Mouse (Mus musculus): ENCODE data around the gene Enah. TPM values are rescaled to one million over a fixed set of nuclear protein-coding genes. Genes with fewer than 3 reads are reported as not detected.

The Enah gene
- total RNA-seq, 2 experiments from 2014 or later = 57.5 to 119 TPM

DNA sequence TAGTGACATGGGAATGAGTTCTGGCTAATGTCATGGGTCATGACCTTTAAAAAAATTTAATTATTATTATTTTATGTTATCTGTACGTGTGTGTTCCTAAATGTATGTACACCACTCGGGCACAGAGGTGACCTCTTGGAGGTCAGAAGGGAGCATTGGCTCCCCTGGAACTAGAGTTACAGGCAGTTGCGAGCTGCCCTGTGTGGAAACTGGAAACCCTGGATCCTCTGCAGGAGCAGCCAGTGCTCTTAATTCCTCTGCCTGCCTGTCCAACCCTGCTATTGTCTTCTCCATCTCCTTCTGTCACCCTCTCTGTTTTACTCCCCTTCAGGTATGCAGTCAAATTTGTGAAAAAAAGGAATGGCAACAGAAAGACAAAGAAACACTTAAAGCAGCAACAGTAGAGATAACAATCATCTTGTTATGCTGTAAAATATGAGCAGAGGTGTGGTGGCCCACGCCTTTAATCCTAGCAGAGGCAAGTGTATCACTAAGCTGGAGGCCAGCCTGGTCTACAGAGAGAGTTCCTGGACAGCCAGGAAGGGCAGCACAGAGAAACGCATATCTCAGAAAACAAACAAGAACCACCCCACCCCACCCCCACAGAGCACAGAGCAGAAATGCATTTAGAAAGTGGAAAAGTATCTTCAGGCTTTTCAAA lies 10.3 kb upstream of the Enah start:
- intact Hi-C loops (cut with DNase I; ENCODE audit: low total_unique reads) = no loop called here
- DNase-seq = no peak

DNA sequence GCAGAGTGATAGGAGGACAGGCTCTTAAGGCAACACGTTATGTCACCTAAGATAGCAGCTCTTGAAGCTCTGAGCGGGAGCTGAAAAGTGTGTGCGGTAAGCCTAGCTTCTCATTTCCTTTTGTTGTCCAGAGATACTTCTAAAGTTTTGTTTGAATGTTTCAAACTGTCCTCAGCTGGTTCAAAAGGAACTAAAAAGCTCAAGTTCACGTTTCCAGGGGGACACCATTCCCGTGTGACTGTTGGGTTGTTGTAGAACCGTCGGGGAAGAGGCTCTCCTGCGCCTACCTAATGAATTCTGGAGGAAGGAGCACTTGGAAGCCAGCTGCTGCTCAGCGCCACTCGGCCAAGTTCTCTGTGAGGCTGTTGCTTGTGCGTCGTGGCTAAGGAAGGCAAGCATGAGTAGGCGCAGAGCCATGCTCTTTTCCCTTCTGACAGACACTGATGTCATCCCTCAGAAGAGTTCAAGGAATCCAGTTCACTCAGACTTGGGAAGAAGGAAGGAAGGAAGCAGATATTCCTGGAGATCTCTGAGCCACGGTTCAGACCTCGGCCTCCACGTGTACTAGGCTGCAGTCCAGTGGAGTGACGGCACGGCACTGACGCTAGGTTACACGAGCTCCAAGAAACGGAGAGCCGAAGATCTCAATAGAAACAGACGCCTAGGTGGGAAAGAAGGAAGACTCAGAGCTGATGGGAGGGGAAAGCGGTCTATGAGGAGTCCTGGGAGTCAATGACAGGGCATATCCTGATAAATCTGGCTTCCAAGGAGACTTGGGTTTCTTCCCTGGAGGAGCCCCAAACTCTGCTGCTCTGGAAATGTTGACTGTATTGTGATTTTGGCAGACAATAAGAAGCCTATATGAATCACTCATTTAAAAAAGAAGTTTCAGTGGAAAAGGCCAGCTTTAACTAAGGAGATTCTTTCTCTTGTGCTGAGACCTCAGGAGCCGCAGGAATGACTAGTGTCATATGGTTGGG lies 8.7 kb upstream of the Enah start:
- peak; percentile 58 for DNase-seq
- intact Hi-C loops (cut with DNase I; ENCODE audit: low total_unique reads) = no loop called here

DNA sequence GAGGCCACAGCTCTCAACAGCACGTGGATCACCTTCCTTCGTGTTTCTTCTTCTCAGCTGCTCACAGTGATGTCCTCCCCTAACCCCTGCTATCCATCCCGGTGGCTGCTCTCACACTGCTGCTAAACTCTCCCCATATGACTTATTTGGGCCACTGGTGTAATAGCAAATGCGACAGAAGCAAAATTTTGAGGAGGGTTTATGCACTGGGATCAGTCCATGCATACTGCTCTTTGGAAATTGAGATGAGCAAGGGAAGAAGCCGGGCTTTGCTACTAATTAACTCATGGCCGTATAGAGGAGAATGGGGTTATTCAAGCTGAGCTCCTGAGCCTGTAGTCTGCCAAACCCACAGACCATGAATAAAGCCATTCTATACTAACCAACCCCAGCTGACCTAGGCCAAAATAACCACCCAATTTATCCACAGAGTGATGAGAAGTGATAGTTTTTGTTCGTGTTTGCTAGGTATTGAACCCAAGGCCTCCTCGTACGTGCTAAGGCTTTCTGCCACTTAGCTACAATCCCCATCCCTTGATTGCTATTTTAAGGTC lies 7.7 kb upstream of the Enah start:
- no peak for DNase-seq
- intact Hi-C loops (cut with DNase I; ENCODE audit: low total_unique reads) = no loop called here

DNA sequence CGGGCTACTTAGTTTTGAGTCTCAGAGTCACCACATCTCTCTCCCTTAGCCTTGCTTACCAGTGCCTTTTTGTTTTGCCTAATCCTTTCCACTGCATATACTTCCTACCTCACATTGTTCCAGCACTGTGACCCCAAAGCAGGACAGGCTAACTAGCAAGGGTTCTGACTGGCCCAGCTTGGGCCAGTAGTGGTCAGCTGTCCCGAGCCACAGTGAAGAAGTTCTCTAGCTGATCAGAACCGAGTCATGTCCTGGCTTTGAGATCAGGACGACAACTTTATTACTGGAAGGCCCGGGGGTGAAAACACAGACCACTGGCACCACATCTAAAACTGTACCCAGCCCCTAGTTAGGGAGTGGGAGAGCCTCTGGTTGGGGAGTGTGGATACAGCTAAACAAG lies 7.0 kb upstream of the Enah start:
- no peak for DNase-seq
- intact Hi-C loops (cut with DNase I; ENCODE audit: low total_unique reads) = no loop called here

DNA sequence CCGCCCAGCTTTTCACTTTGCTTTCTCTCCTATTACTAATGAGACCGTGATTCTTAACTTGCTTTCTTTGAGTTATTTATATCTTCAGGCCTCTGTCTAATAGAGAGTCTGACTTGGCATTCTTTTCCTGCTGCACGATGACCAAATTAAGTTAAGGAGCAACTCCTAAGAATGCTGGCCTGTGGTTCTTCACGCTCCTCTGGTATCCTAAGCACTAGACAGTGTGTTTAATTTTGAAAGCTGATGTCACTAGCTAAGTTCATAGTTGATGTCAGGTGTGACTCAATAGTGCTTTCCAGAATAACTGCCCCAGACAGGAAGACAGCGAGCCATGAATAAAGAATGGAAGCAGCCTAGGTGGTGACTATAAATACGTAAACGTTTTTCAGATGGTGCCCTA lies 6.3 kb upstream of the Enah start:
- intact Hi-C loops (cut with DNase I; ENCODE audit: low total_unique reads) = no loop called here
- no peak for DNase-seq

DNA sequence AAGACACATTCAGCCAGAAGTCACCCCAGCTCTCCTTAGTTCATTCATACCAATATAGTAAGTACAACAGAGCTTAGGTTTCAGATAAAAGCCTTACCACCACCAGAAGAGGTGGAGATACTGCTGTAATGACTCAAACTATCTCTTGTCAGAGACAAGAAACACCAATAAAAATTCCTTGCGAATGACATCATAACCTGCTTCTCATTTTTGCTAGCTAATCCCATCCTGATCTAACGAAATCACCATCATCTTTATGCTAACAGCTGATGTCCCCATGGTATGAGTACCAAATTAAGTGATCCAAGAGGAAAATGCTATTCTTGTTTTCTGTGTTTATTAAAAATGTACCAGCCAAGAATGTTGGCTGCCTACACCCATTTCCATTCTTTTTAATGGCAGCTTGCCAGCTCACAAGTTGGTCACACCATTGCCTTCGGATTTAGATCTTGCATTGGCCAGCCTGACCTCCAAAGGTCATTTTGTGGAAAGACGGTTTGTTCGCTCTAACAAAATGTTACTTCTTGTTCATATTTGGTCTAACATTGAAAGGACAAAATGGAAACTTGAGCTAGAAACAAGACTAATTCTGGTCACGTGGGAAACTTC lies 2.0 kb upstream of the Enah start:
- intact Hi-C loops (cut with DNase I; ENCODE audit: low total_unique reads) = no loop called here
- no peak for DNase-seq

DNA sequence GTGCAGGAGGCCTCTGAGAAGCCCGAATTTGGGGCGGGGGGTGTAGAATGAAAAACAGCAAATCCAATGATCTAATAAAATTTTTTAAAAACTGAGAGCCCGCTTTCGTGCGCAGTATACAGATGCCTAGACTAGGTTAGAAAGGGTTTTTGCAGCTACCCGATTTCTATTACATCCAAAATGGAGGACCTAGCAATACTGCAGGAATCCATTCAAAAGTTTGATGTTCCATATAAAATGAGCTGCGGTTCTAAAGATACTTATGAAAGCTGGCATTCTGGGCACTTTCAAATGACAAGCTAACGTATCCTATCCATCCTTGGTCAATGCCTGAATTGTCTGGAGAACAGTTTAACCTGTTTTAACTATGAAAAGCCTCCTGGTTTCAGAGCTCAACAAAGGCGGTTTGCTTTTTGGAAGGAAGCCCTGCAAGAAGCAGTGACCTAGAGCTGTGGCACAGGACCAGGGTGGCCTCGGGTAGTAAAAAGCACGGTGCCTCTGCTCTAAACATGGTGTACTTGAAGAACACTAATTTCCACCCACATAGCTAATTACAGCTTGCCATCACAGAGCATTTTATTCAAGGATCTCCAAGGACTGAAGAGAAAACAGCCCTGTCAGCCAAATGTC lies 1.2 kb upstream of the Enah start:
- intact Hi-C loops (cut with DNase I; ENCODE audit: low total_unique reads) = no loop called here
- DNase-seq = no peak

DNA sequence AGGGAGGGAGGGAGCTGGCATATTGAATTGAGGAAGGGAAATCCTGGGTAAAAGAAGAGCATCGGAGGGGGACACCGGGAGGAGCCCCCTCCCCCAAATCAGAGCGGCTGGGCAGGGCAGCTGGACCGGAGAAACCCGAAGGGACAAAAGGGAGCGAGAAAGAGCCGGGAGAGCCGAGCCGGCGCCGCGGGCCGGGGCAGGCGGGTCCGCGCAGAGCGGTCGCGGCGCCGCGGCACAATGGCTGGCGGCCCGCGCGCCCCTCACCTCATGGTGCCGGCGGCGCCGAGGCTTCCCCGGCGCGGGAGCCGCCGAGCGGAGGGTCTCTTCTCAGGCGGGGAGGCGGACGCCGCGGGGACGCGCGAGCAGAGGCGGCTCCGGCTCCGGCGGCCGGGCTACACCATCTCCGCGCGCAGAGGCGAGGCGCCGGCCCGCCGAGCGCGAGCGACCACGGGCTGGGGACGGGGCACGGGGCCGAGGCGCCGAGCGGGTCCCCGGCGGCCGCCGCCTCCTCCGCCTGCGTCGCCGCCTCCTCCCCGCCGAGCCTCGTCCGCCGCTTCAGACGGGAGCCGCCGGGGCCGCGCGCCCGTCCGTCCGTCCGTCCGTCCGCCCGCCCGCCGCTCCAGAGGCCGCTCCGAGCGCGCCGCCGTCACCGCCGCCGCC lies 394 bp downstream of the Enah start:
- peak; percentile 22 for DNase-seq
- intact Hi-C loops (cut with DNase I; ENCODE audit: low total_unique reads) = loop anchor here (5.0 kb wide), 1 partner anchor 93 kb away; no protein-coding TSS in a partner anchor

DNA sequence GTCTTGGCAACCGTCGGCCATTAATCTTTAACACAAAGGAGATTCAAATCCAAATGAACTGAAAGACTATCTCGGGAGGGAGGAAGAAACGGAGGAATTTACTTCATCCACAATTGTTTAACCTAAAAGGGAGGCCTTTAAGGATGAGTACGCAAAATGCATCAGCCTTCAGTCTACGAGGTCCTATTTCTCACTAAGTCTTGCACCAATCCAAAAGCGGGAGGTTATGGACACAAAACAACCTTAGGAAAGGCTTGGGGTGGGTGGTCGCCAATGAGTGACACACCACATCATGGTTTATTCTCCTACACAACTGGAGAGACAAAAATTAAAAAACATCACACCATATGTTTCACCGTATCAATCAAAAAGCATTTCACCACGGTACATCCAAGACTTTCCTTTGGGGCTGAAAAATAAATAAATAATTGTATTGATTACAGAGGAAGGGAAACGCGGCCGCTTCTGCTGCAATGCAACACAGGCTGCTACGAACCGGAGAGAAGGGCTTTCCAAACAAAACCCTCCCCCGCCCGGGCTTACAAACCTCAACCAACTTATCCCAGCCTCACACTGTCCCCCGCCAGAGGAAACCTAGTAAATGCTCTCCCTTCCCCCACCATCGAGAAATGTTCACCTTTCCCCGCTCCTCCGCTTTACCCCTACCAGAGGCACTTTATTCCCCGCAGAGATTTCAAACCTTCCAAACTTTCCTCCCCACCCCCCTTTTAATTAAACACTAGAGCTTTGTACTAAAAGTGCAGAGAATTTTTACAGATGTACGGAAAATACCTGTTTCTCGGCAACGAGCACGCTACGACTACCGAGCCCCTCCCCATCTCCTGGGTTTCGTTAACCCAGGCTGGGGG lies 1.2 kb downstream of the Enah start:
- DNase-seq = peak; percentile 24
- intact Hi-C loops (cut with DNase I; ENCODE audit: low total_unique reads) = loop anchor here (5.0 kb wide), 1 partner anchor 94 kb away; no protein-coding TSS in a partner anchor

DNA sequence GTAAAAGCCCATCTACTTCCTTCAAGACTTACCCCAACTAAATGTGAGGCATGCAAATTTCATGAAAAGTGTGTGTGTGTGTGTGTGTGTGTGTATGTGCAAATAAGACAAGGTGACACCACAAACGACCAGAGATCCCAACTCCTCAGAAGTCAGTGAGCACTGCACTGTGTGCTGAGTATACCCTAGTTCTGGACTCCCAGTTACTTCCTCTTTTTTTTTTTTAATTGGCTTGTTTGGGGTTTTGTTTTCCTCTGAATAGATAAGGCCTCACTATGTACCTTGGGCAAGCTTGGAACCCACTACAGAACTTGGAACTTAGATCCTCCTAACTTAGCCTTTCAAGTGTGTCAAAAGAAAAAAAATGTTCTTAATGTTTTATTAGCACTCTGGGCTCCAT lies 14.0 kb downstream of the Enah start:
- DNase-seq = no peak
- intact Hi-C loops (cut with DNase I; ENCODE audit: low total_unique reads) = no loop called here

DNA sequence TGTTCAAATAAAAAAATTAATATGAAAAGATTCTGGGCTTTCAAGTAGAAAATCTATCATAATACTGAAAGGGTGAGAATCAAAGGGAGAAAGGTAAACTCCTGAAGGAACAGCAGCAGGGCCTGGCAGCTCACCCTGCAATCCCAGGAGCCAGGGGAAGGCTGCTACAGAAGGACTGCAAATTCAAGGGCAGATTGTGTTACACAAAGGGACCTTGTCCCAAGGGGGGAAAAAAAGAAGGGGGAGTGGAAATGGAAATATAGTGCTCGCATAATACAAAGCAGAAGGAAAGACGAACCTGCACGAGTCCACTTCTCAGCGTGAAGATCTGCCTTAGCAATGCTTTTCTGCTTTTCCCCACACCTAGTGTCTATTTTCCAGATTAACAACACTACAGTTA lies 21.1 kb downstream of the Enah start:
- DNase-seq = no peak
- intact Hi-C loops (cut with DNase I; ENCODE audit: low total_unique reads) = no loop called here

DNA sequence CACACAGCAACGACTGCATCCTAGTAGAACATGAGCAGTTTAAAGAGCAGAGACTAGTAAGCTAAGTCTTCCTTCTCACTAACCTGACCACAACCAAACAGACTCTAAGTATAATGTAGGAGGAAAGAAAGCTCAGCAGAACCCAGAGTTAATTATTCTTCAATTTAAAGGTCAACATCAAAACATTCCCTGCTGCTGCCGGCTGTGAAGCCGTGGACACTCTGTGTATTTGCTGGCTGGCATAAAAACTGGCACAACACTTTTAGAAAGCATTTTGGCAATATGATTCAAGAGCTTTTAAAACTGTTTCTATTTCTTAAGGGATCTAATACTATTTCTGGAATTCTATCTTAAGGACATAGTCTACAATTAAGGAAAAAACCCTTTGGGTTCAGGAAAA lies 22.0 kb downstream of the Enah start:
- no peak for DNase-seq
- intact Hi-C loops (cut with DNase I; ENCODE audit: low total_unique reads) = no loop called here

DNA sequence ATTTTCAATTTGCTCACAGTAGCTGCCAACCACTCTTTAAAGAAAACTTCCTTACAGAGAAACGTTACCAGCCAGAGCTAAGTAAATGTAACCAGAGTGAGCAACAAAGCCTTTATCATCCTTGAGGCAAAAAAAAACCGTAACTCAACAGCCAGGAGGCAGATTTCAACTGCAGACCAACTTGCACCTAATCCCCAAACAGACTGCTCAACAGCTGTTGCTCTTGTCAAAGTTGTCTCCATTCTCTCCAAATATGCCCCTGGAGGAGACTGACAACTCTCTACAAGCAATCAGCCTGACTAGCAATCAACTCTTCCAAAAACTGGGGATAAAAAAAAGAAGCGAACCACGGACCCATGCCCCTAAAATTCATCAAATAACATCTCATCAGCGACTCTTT lies 26.2 kb downstream of the Enah start:
- intact Hi-C loops (cut with DNase I; ENCODE audit: low total_unique reads) = no loop called here
- DNase-seq = no peak

DNA sequence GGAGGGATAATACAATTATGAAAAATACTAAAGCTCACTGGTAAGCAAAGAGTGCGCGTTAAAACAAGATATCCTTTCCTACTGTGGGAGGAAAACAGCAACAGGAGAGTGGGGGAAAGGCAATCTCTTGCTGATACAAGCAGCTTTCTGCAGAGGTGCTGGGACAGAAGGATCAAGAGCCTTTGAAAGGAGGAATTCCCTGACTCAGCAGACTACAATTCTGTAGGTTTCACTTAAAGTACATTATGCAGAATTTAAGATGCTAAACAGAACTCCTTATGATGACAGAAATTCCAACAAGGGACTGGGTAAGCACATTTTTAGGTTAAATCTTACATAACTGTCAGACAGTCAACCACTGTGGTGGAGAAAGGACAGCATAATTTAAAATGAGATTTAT lies 31.4 kb downstream of the Enah start:
- intact Hi-C loops (cut with DNase I; ENCODE audit: low total_unique reads) = no loop called here
- no peak for DNase-seq

DNA sequence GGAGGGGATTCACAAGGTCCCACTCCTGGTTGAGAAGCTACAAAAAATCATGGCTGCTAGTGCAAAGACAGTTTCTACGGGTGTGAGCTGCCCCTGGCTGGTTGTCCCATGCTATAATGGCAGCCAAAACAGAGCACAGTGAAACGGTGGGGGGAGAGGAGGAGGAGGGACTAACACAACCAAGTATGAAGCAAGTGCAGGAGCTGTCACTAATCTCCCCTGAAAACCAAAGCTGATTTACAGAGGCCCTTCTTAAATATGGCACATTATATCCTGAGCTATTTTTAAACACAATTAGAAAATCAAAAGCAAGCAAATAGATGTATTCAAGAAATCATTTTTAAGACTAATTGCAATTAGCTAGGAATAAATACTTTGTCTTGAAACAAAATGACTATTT lies 32.6 kb downstream of the Enah start:
- intact Hi-C loops (cut with DNase I; ENCODE audit: low total_unique reads) = no loop called here
- no peak for DNase-seq

DNA sequence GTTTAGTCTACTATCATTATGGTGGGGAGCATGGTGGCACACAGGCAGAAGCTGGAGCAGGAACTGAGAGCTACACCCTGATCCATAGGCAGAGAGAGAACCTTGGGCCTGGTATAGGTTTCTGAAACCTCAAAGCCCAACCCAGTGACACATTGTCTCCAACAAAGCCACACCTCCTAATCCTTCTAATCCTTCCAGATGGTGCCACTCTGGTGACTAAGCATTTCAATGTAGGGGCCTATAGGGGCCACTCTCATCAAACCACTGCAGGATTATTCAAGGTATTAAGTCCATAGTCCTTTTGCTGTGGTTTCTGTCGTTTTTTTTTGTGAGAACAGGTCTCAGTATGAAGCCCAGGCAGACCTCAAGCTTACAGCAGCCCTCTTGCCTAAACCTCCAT lies 33.9 kb downstream of the Enah start:
- no peak for DNase-seq
- intact Hi-C loops (cut with DNase I; ENCODE audit: low total_unique reads) = no loop called here

DNA sequence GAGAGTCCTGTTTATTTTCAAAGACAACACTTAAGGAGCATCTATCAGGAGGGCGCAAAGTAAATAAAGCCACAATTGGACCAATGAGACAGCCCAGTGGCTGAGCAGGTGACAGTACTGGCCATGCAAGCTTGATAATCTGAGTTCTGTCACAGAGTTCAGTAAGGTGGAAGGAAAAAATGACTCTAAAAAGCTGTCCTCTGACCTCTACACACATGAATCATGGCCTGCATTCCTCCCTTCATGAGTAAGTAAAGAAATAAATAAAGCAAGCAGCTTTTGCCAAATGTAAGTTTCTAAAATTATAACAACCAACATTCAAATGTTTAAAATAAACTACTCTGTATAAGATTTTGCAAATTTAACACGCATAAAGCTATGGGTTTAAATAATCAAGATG lies 35.0 kb downstream of the Enah start:
- intact Hi-C loops (cut with DNase I; ENCODE audit: low total_unique reads) = no loop called here
- no peak for DNase-seq

DNA sequence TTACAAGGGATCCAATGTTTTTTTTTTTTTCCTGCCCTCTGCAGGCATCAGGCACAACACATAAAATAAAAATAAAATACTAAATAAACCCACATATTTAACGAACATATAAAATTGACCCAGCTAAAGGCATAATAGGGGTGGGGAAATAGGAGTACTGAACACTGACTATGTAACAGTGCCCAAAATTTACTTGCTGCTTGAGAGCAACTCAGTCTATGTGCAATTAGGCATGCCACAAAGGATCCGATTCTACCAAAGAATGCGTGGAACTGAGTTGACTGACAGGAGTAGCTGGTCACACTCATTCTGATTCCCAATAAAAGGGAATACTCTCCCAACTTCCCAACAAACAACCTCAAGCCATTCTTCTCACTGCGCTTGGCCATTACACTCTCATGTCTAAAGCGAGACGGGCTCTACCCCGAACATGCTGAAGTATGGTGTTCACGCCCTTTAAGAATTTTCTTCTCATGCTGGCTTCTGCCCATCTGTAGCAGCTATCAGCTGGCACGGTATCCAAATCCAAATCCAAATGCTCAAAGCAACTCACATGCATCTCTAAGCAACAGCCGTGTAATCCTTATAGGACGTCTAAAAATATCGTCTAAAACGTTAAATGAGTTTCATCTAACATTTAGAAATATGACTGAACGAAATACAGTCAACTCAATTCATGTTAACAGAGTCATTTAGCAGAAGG lies 39.6 kb downstream of the Enah start:
- intact Hi-C loops (cut with DNase I; ENCODE audit: low total_unique reads) = no loop called here
- DNase-seq = no peak
